Mouse (Mus musculus) forebrain, postnatal 0 days (tissue): ENCODE data around the gene Tjp2. TPM values are rescaled to one million over a fixed set of nuclear protein-coding genes. Genes with fewer than 3 reads are reported as not detected.
A peak's percentile ranks its signal among the peaks of the same experiment; 100 is the strongest.

Experiments used
- ATAC-seq: fragments of 200-750 bp; cut with Nextera tagmentation; 2 replicates; pipeline ENCODE4 v1.8.0; 2017; ENCODE audit warnings: mild to moderate bottlenecking, moderate library complexity
- DNase-seq: peaks from one replicate; pipeline ENCODE4 v3.0.0-alpha.2; 2015
- H3K27ac ChIP-seq: fragments of 300-500 bp; sonication (generic); 2 replicates; pipeline ENCODE4 v1.5.1; 2014; ENCODE audit warnings: low read depth, mild to moderate bottlenecking, antibody characterized with exemption, low read length, moderate library complexity, mixed read lengths
- H3K27me3 ChIP-seq: fragments of 300-500 bp; sonication (generic); 2 replicates; pipeline ENCODE4 v1.6.1; 2014; ENCODE audit warnings: mild to moderate bottlenecking, low read length, mixed read lengths; ENCODE audit not compliant: insufficient read depth
- H3K36me3 ChIP-seq: fragments of 300-500 bp; sonication (generic); 2 replicates; pipeline ENCODE4 v1.6.1; 2014; ENCODE audit warnings: mild to moderate bottlenecking, moderate library complexity; ENCODE audit not compliant: insufficient read depth
- H3K4me1 ChIP-seq: fragments of 300-500 bp; sonication (generic); 2 replicates; pipeline ENCODE4 v1.6.1; 2014; ENCODE audit warnings: antibody characterized with exemption; ENCODE audit not compliant: insufficient read depth
- H3K4me2 ChIP-seq: fragments of 300-500 bp; sonication (generic); 2 replicates; pipeline ENCODE4 v1.6.1; 2014; ENCODE audit warnings: low read depth, mild to moderate bottlenecking, moderate library complexity
- H3K4me3 ChIP-seq: fragments of 300-500 bp; sonication (generic); 2 replicates; pipeline ENCODE4 v1.5.1; 2014; ENCODE audit warnings: low read depth, low read length, mixed read lengths
- H3K9ac ChIP-seq: fragments of 300-500 bp; sonication (generic); 2 replicates; pipeline ENCODE4 v1.6.1; 2014; ENCODE audit warnings: mild to moderate bottlenecking
- H3K9me3 ChIP-seq: fragments of 300-500 bp; sonication (generic); 2 replicates; pipeline ENCODE4 v1.6.1; 2016; ENCODE audit warnings: low read length
- CTCF ChIP-seq: sonication (generic); IDR thresholded peaks from 2 replicates; pipeline ENCODE4 v1.5.1; 2016; ENCODE audit warnings: antibody characterized with exemption, control low read depth, low read depth
- WGBS: fragments of 180-500 bp; shearing (Covaris S2); extraction: QIAGEN DNeasy Blood & Tissue Kit; methylation state at CpG from one replicate; pipeline ENCODE4 v1.1.7; 2014; 5-methylcytosine and 5-hydroxymethylcytosine counted together
- polyA plus RNA-seq: library from polyadenylated mRNA; unstranded; fragments of >200 nt; fragmentation: Nextera tagmentation; extraction: Ambion mirVana; gene quantifications from 2 replicates; pipeline ENCODE4 v1.2.1, GENCODE M21; 2015
- total RNA-seq: library from RNA; depleted of rRNA; stranded (reverse); fragments of >200 nt; gene quantifications from 2 replicates; pipeline ENCODE4 v1.2.3, GENCODE M21; 2014

The Tjp2 gene
- total and polyA plus RNA-seq, 2 experiments from 2014 or later, result 8.8 to 15.5 TPM

DNA sequence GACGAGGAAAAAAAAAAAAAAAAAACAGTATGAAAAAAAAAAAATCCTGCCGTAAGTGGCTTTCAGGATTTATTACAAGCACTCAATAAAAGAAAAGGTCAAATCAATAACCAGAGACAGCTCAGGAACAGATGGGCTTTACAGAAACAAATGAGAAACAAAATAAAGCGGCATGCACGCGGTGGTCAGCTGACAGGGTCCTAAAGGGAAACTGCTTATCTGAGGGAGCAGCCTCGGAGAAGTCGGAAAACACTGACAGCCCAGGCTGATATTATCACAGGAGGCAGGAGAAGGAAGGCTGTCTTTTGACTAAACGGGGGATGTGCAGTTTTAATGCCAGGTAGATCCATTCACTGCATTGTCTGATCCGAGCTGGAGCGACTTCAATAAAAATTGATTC lies 89.8 kb downstream of the Tjp2 start:
- H3K4me2 ChIP-seq, result peak overlapping the region; percentile 35
- no peak overlapping the region for H3K27ac ChIP-seq
- no peak for TF ChIP-seq CTCF
- peak overlapping the region; percentile 31; the same call in 1 of the 2 replicates for H3K9ac ChIP-seq
- DNase-seq (peak; percentile 39), ATAC-seq (0 out of 2 replicates have a peak, but pooled peaks have one; percentile 34)
- 0 out of 2 replicates have a peak, but pooled peaks cover 4% of the 10 kb centered on the region for H3K4me1 ChIP-seq
- peaks cover 16% of the 10 kb centered on the region for H3K36me3 ChIP-seq
- WGBS, result 43% methylated on average over 10 of the region's 10 CpGs
- H3K4me3 ChIP-seq, result peak overlapping the region; percentile 36
- H3K27me3 ChIP-seq, result no peaks in the 10 kb centered on the region
- H3K9me3 ChIP-seq, result no peaks in the 10 kb centered on the region

DNA sequence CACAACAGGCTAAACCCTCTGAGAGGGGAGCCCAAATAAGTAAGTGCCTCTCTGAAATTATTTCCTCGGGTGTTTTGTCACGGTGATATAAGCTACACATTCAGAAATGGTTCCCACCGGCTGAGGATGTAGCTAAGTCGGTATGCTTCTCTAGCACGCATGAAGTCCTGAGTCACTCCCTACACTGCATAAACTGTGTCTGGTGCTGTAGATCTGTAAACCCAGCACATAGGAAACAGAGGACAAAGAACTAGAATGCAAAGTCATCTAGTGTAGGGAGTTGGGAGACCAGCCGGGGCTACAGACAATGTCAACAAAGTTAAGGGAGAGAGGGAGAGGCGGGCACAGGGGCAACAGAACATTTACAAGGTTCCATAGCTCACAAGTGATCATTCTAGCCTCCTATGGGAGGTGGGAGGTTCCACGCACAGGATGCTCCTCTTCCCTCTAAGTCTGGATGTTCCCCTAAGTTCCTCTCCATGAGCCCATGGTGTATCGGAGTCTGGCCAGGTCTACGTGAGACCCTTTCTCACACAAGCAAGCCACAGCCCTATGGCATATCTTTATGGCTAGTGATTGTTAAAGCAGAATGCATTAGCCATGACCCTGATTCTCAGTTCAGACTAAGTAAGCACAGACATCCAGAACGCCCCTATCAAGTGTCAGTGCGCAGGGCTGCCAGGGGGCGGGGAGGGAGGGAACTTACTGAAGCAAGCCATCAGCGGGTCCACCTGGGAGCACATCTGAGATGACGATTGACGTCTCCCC lies 90.5 kb downstream of the Tjp2 start:
- peak overlapping the region; percentile 35 for H3K4me2 ChIP-seq
- H3K9me3 ChIP-seq, result no peaks in the 10 kb centered on the region
- H3K27me3 ChIP-seq, result no peaks in the 10 kb centered on the region
- peak overlapping the region; percentile 36 for H3K4me3 ChIP-seq
- no peak for DNase-seq
- H3K4me1 ChIP-seq, result 0 out of 2 replicates have a peak, but pooled peaks cover 4% of the 10 kb centered on the region
- TF ChIP-seq CTCF, result no peak
- no peak overlapping the region for H3K27ac ChIP-seq
- 76% methylated on average over 16 of the region's 16 CpGs for WGBS
- no peak for ATAC-seq
- H3K9ac ChIP-seq, result peak overlapping the region; percentile 31; the same call in 1 of the 2 replicates
- H3K36me3 ChIP-seq, result peaks cover 16% of the 10 kb centered on the region

DNA sequence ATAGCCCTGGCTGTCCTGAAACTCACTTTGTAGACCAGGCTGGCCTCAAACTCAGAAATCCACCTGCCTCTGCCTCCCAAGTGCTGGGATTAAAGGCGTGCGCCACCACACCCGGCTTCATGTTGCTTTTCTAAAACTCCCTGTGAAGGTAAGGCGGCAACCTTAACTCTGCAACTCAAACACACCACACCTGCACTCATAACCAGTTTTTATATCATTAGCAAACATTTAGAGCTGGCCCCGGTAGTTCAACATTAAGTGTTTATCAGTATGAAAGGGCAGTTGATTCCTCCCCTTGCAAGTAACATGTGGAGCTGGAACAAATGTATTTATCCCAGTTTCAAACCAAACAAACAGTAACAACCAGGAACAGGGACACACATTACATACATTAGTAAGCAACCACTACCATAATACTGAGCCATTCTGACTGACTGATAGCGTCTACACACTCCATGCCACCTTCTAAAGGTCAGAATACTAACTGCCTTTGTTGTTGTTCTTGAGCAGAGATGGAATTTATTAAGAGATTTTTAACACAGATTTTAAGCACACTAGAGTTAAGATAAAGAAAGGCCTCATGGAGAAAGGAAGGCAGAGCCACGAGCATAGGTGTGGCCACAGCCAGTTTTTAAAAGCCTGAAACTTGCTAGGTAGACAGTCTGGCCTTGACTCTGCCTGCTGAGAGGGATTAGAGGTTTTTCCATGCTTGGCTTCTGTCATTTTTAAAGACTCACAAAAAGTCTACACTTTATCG lies 101.1 kb downstream of the Tjp2 start:
- Histone ChIP-seq H3K4me2 (no peak overlapping the region), H3K9ac (no peak overlapping the region), H3K36me3 (no peaks in the 10 kb centered on the region), H3K4me3 (no peak overlapping the region), H3K4me1 (no peaks in the 10 kb centered on the region), H3K9me3 (no peaks in the 10 kb centered on the region), H3K27me3 (no peaks in the 10 kb centered on the region), H3K27ac (no peak overlapping the region)
- no peak for TF ChIP-seq CTCF
- ATAC-seq (no peak), DNase-seq (no peak)
- 91% methylated on average over 8 of the region's 8 CpGs for WGBS

DNA sequence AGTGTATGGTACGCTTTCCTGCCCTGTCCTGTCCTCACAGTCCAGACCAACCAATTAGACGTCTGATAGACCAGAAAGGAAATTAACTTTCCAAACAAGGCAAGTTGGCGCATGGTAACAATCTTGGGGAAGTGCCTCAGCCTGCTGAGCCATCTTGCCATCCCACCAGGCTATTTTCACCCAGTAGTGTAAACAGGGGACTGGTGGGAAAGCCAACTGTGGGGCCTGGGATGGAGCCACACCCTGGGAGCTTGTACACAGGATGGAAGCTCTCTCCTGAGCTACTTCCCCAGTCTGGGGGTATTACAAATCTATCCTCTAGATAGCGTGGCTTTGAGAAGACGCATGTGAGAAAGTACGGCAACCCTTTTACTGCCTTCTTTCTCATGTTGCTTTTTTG lies 101.7 kb downstream of the Tjp2 start:
- ATAC-seq (no peak), DNase-seq (no peak)
- no peaks in the 10 kb centered on the region for H3K4me1 ChIP-seq
- no peaks in the 10 kb centered on the region for H3K27me3 ChIP-seq
- no peaks in the 10 kb centered on the region for H3K36me3 ChIP-seq
- WGBS, result 94% methylated on average over 6 of the region's 6 CpGs
- H3K9me3 ChIP-seq, result no peaks in the 10 kb centered on the region
- H3K27ac ChIP-seq, result no peak overlapping the region
- H3K9ac ChIP-seq, result no peak overlapping the region
- H3K4me3 ChIP-seq, result no peak overlapping the region
- no peak for TF ChIP-seq CTCF
- no peak overlapping the region for H3K4me2 ChIP-seq

DNA sequence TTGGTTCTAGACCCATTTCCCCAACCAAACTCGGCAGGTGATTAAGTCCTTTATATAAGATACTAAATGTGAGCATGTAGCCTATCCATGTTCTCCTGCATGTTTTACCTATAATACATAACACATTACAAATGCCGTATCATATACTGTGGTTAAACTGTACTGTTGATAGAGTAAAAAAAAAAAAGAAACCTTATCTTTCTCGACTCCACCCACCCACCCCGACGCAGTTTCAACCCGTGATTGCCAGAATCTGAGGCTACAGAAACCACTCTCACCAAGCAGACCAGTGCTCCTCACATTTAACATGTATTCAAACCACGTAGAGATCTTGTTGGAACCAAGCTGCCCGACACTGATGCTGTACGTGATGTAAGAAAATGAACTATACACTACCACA lies 102.2 kb downstream of the Tjp2 start:
- no peaks in the 10 kb centered on the region for H3K4me1 ChIP-seq
- 93% methylated on average over 9 of the region's 9 CpGs for WGBS
- ATAC-seq, result no peak

DNA sequence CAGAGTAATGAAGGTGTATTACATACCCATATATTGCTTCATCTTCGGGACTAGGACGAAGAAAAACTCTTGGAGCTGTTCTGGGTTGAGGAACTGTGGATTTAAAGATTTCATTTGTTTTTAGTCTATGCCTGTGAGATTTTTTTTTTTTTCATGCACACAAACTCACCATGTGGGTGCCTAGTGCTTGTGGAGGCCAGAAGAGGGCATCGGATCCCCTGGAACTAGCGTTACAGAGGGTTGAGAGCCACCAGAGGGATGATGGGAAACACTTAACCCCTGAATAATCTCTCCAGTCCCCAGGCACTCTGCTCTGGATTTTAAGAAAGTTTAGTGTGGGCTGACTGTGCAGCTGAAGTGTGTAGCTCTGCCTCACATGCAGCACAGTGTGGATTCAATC lies 104.0 kb downstream of the Tjp2 start:
- Histone ChIP-seq H3K4me3 (no peak overlapping the region), H3K4me1 (no peaks in the 10 kb centered on the region), H3K27me3 (no peaks in the 10 kb centered on the region), H3K27ac (no peak overlapping the region), H3K36me3 (no peaks in the 10 kb centered on the region), H3K4me2 (no peak overlapping the region), H3K9me3 (no peaks in the 10 kb centered on the region), H3K9ac (no peak overlapping the region)
- no peak for TF ChIP-seq CTCF
- ATAC-seq, result no peak
- DNase-seq, result no peak
- 79% methylated on average over 4 of the region's 4 CpGs for WGBS

More for the DNA sequence above, 102.2 kb downstream of the Tjp2 start:
- H3K9me3 ChIP-seq, result no peaks in the 10 kb centered on the region
- H3K9ac ChIP-seq, result no peak overlapping the region
- H3K4me2 ChIP-seq, result no peak overlapping the region
- no peaks in the 10 kb centered on the region for H3K27me3 ChIP-seq
- no peak overlapping the region for H3K27ac ChIP-seq
- H3K4me3 ChIP-seq, result no peak overlapping the region
- TF ChIP-seq CTCF, result no peak
- H3K36me3 ChIP-seq, result no peaks in the 10 kb centered on the region
- DNase-seq, result no peak

DNA sequence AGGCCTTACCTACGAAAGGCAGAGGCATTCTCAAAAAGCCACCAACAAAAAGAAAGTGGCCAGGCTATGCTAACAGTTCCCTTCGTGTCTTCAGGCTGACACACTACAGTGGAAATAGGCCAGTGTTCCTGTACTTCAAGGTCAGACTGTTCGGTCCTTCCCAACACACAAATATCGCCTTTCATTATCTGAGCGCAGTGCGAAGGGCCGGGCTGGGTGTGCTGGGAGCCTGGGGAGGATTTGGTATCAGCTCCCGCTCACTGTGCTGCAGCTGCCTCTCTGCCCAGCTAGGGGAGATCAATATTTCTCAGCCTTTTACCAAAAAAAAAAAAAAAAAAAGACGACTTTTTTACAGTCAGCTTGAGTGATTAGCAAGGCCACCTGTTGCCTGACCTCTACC lies 106.1 kb downstream of the Tjp2 start:
- Histone ChIP-seq H3K9me3 (no peaks in the 10 kb centered on the region), H3K4me1 (no peaks in the 10 kb centered on the region), H3K27ac (no peak overlapping the region), H3K9ac (no peak overlapping the region), H3K27me3 (no peaks in the 10 kb centered on the region), H3K4me2 (no peak overlapping the region), H3K4me3 (no peak overlapping the region), H3K36me3 (no peaks in the 10 kb centered on the region)
- DNase-seq (no peak), ATAC-seq (no peak)
- 89% methylated on average over 9 of the region's 9 CpGs for WGBS
- no peak for TF ChIP-seq CTCF
